Mouse (Mus musculus) heart, embryonic 11.5 days (tissue): Measurements from ENCODE around the gene Tmem163. TPM values are rescaled to one million over a fixed set of nuclear protein-coding genes. Genes with fewer than 3 reads are reported as not detected.
A peak's percentile ranks its signal among the peaks of the same experiment; 100 is the strongest.

Source experiments
- ATAC-seq: fragments of 200-750 bp; cut with Nextera tagmentation; replicated peaks from 2 replicates; pipeline ENCODE4 v1.8.0; 2017; ENCODE audit warnings: moderate library complexity; ENCODE audit not compliant: insufficient number of reproducible peaks, low FRiP score, low TSS enrichment
- H3K27ac ChIP-seq: fragments of 300-500 bp; sonication (generic); 2 replicates; pipeline ENCODE4 v1.5.1; 2014; ENCODE audit warnings: mild to moderate bottlenecking, low read depth, low read length
- H3K27me3 ChIP-seq: fragments of 300-500 bp; sonication (generic); 2 replicates; pipeline ENCODE4 v1.6.1; 2014; ENCODE audit warnings: mild to moderate bottlenecking, low read length, mixed read lengths; ENCODE audit not compliant: control insufficient read depth, insufficient read depth
- H3K36me3 ChIP-seq: fragments of 300-500 bp; sonication (generic); 2 replicates; pipeline ENCODE4 v1.6.1; 2014; ENCODE audit warnings: mild to moderate bottlenecking, low read length, moderate library complexity, mixed read lengths; ENCODE audit not compliant: control insufficient read depth, insufficient read depth
- H3K4me1 ChIP-seq: fragments of 300-500 bp; sonication (generic); 2 replicates; pipeline ENCODE4 v1.6.1; 2014; ENCODE audit warnings: low read length; ENCODE audit not compliant: control insufficient read depth, insufficient read depth
- H3K4me2 ChIP-seq: fragments of 300-500 bp; sonication (generic); 2 replicates; pipeline ENCODE4 v1.6.1; 2014; ENCODE audit warnings: mild to moderate bottlenecking, moderate library complexity
- H3K4me3 ChIP-seq: fragments of 300-500 bp; sonication (generic); 2 replicates; pipeline ENCODE4 v1.5.1; 2014; ENCODE audit warnings: low read depth, low read length
- H3K9ac ChIP-seq: fragments of 300-500 bp; sonication (generic); 2 replicates; pipeline ENCODE4 v1.6.1; 2014; ENCODE audit warnings: mild to moderate bottlenecking, low read depth, low read length, moderate library complexity
- H3K9me3 ChIP-seq: fragments of 300-500 bp; sonication (generic); replicated peaks from 2 replicates; pipeline ENCODE4 v1.6.1; 2016; ENCODE audit warnings: low read length; ENCODE audit not compliant: control insufficient read depth
- WGBS: fragments of 180-500 bp; shearing (Covaris S2); extraction: QIAGEN DNeasy Blood & Tissue Kit; methylation state at CpG from one replicate; pipeline ENCODE4 v1.1.7; 2014; ENCODE audit not compliant: insufficient replicate concordance; 5-methylcytosine and 5-hydroxymethylcytosine counted together
- polyA plus RNA-seq: library from polyadenylated mRNA; unstranded; fragments of >200 nt; fragmentation: Nextera tagmentation; extraction: Ambion mirVana; gene quantifications from 2 replicates; pipeline ENCODE4 v1.2.1, GENCODE M21; 2014

The Tmem163 gene
- polyA plus RNA-seq, 1 experiment from 2014 or later = 30.5 TPM

GRCm38 (mm10) chr1:127595735-127596134 is 83.6 kb downstream of the Tmem163 start:
- Histone ChIP-seq H3K9ac (no peak overlapping the region), H3K9me3 (no peaks in the 10 kb centered on the region), H3K27me3 (no peaks in the 10 kb centered on the region), H3K36me3 (no peaks in the 10 kb centered on the region), H3K4me2 (peak overlapping the region; percentile 21; the same call in 1 of the 2 replicates), H3K4me1 (peaks cover 14% of the 10 kb centered on the region; the same call in 1 of the 2 replicates), H3K4me3 (no peak overlapping the region), H3K27ac (peak overlapping the region; percentile 54)
- ATAC-seq = no peak
- 34% methylated on average over 1 of the region's 1 CpGs for WGBS

- no peak overlapping the region for H3K27ac ChIP-seq
- no peak overlapping the region for H3K9ac ChIP-seq
- 46% methylated on average over 3 of the region's 3 CpGs for WGBS
- H3K36me3 ChIP-seq = no peaks in the 10 kb centered on the region
- H3K9me3 ChIP-seq = no peaks in the 10 kb centered on the region
- ATAC-seq = no peak
- no peak overlapping the region for H3K4me3 ChIP-seq
- H3K4me1 ChIP-seq = peaks cover 10% of the 10 kb centered on the region; the same call in 1 of the 2 replicates
- H3K27me3 ChIP-seq = no peaks in the 10 kb centered on the region
- H3K4me2 ChIP-seq = no peak overlapping the region
Observed at GRCm38 (mm10) chr1:127589542-127589941, 89.8 kb downstream of the Tmem163 start.

- no peak for ATAC-seq
- Histone ChIP-seq H3K4me1 (peaks cover 10% of the 10 kb centered on the region; the same call in 1 of the 2 replicates), H3K36me3 (no peaks in the 10 kb centered on the region), H3K4me3 (no peak overlapping the region), H3K9me3 (no peaks in the 10 kb centered on the region), H3K9ac (no peak overlapping the region), H3K27me3 (no peaks in the 10 kb centered on the region), H3K4me2 (no peak overlapping the region), H3K27ac (no peak overlapping the region)
- WGBS = 84% methylated on average over 5 of the region's 5 CpGs
Observed at GRCm38 (mm10) chr1:127587071-127587470, 92.3 kb downstream of the Tmem163 start.

GRCm38 (mm10) chr1:127586156-127586555 is 93.2 kb downstream of the Tmem163 start:
- H3K9ac ChIP-seq = no peak overlapping the region
- H3K9me3 ChIP-seq = no peaks in the 10 kb centered on the region
- H3K36me3 ChIP-seq = no peaks in the 10 kb centered on the region
- ATAC-seq = no peak
- WGBS = 79% methylated on average over 1 of the region's 1 CpGs
- no peak overlapping the region for H3K4me3 ChIP-seq
- H3K4me1 ChIP-seq = peaks cover 10% of the 10 kb centered on the region; the same call in 1 of the 2 replicates
- H3K27ac ChIP-seq = no peak overlapping the region
- no peaks in the 10 kb centered on the region for H3K27me3 ChIP-seq
- no peak overlapping the region for H3K4me2 ChIP-seq

GRCm38 (mm10) chr1:127577981-127578380 is 101.4 kb downstream of the Tmem163 start:
- Histone ChIP-seq H3K27me3 (no peaks in the 10 kb centered on the region), H3K4me3 (no peak overlapping the region), H3K36me3 (no peaks in the 10 kb centered on the region), H3K4me1 (peaks cover 9% of the 10 kb centered on the region), H3K9ac (no peak overlapping the region), H3K27ac (no peak overlapping the region), H3K9me3 (no peaks in the 10 kb centered on the region), H3K4me2 (no peak overlapping the region)
- 75% methylated on average over 5 of the region's 5 CpGs for WGBS
- ATAC-seq = no peak

GRCm38 (mm10) chr1:127577083-127577482 is 102.3 kb downstream of the Tmem163 start:
- no peak overlapping the region for H3K9ac ChIP-seq
- H3K4me1 ChIP-seq = peaks cover 9% of the 10 kb centered on the region
- H3K27ac ChIP-seq = no peak overlapping the region
- ATAC-seq = no peak
- H3K9me3 ChIP-seq = no peaks in the 10 kb centered on the region
- no peaks in the 10 kb centered on the region for H3K27me3 ChIP-seq
- no peak overlapping the region for H3K4me3 ChIP-seq
- 81% methylated on average over 7 of the region's 7 CpGs for WGBS
- H3K4me2 ChIP-seq = no peak overlapping the region
- no peaks in the 10 kb centered on the region for H3K36me3 ChIP-seq

GRCm38 (mm10) chr1:127576563-127576962 is 102.8 kb downstream of the Tmem163 start:
- peaks cover 9% of the 10 kb centered on the region for H3K4me1 ChIP-seq
- ATAC-seq = no peak
- no peak overlapping the region for H3K9ac ChIP-seq
- H3K27ac ChIP-seq = no peak overlapping the region
- H3K4me2 ChIP-seq = no peak overlapping the region
- 53% methylated on average over 8 of the region's 8 CpGs for WGBS
- no peak overlapping the region for H3K4me3 ChIP-seq
- H3K27me3 ChIP-seq = no peaks in the 10 kb centered on the region
- H3K36me3 ChIP-seq = no peaks in the 10 kb centered on the region
- H3K9me3 ChIP-seq = no peaks in the 10 kb centered on the region

- H3K9ac ChIP-seq = no peak overlapping the region
- ATAC-seq = no peak
- H3K4me1 ChIP-seq = peaks cover 9% of the 10 kb centered on the region
- 20% methylated on average over 3 of the region's 3 CpGs for WGBS
- no peaks in the 10 kb centered on the region for H3K27me3 ChIP-seq
- no peak overlapping the region for H3K4me3 ChIP-seq
- H3K36me3 ChIP-seq = no peaks in the 10 kb centered on the region
- H3K27ac ChIP-seq = no peak overlapping the region
- H3K9me3 ChIP-seq = no peaks in the 10 kb centered on the region
- no peak overlapping the region for H3K4me2 ChIP-seq
Observed at GRCm38 (mm10) chr1:127576143-127576542, 103.2 kb downstream of the Tmem163 start.

GRCm38 (mm10) chr1:127575692-127576091 is 103.7 kb downstream of the Tmem163 start:
- Histone ChIP-seq H3K9me3 (no peaks in the 10 kb centered on the region), H3K36me3 (no peaks in the 10 kb centered on the region), H3K27me3 (no peaks in the 10 kb centered on the region), H3K27ac (0 out of 2 replicates have a peak overlapping the region, but pooled peaks have one; percentile 4), H3K4me2 (no peak overlapping the region), H3K4me3 (no peak overlapping the region), H3K4me1 (peaks cover 9% of the 10 kb centered on the region), H3K9ac (no peak overlapping the region)
- ATAC-seq = no peak
- 23% methylated on average over 4 of the region's 4 CpGs for WGBS
